Mouse (Mus musculus) liver (tissue): Measurements from ENCODE around the gene 1700016D06Rik.

Experiments
- DNase-seq: peaks from one replicate; pipeline ENCODE4 v3.0.0-alpha.2; 2020; ENCODE audit warnings: mixed read lengths

Gene 1700016D06Rik

DNA sequence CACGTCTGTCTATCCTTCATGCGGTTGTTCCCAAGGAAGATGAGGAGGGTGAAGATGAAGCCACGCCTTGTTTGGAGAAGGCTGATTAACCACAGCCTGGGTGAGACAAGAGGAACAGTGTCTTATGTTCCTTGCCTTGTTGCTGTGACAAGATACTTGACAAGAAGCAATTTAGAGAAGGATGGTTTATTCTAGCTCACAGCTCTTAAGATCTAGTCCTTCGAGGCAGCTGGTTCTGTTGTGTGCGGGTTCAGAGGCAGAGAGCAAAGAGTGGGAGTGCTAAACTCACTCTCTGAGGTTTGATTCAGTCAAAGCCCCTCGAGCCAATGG lies at the start of gene 1700016D06Rik:
Gene 1700016D06Rik, minus strand, starts transcription at position 31 of the 330 bp plus-strand sequence.
- DNase-seq = no peak

- DNase-seq = no peak
These were observed 48.6 kb upstream of the 1700016D06Rik start for GRCm38 (mm10) chr8:11749472-11749871.

GRCm38 (mm10) chr8:11746850-11747600 lies 46.2 kb upstream of the 1700016D06Rik start:
- no peak for DNase-seq

- no peak for DNase-seq
These were observed 42.7 kb upstream of the 1700016D06Rik start for GRCm38 (mm10) chr8:11743580-11743979.

GRCm38 (mm10) chr8:11740857-11741256 lies 40.0 kb upstream of the 1700016D06Rik start:
- DNase-seq = no peak

- no peak for DNase-seq
These were observed 38.2 kb upstream of the 1700016D06Rik start for GRCm38 (mm10) chr8:11739082-11739481.

GRCm38 (mm10) chr8:11737096-11737495 lies 36.2 kb upstream of the 1700016D06Rik start:
- DNase-seq = no peak

GRCm38 (mm10) chr8:11735672-11736235 lies 34.9 kb upstream of the 1700016D06Rik start:
- peak; percentile 29 for DNase-seq

GRCm38 (mm10) chr8:11730271-11730940 lies 29.5 kb upstream of the 1700016D06Rik start:
- DNase-seq = no peak

- peak; percentile 50 for DNase-seq
These were observed 27.8 kb upstream of the 1700016D06Rik start for GRCm38 (mm10) chr8:11728482-11729295.

GRCm38 (mm10) chr8:11727651-11728481 lies 27.0 kb upstream of the 1700016D06Rik start, which contains the start of gene Arhgef7:
Gene Arhgef7, plus strand, starts transcription at chr8:11727721.
- peak; percentile 41 for DNase-seq

DNA sequence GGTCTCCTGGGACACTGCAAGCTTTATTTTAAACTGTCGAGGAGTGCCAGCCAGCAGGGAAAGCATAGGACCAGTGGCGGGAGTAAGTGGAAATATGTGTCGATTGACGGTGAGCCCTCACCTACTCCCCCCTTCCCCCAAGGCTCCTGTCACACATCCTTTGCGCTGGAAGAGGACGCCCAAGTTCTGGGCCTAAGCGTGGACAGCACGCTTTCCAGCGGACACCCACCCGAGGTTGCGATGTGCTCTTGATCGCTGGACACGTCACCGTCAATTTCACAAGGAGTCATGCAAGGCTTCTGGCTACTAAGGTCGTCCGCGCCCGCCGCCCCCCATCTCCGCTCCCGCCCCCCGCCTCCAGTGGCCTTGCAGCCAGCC lies 26.4 kb upstream of the 1700016D06Rik start:
- no peak for DNase-seq

GRCm38 (mm10) chr8:11717194-11717593 lies 16.3 kb upstream of the 1700016D06Rik start:
- no peak for DNase-seq

- DNase-seq = peak; percentile 43
These were observed 11.4 kb upstream of the 1700016D06Rik start for GRCm38 (mm10) chr8:11712244-11712643.

DNA sequence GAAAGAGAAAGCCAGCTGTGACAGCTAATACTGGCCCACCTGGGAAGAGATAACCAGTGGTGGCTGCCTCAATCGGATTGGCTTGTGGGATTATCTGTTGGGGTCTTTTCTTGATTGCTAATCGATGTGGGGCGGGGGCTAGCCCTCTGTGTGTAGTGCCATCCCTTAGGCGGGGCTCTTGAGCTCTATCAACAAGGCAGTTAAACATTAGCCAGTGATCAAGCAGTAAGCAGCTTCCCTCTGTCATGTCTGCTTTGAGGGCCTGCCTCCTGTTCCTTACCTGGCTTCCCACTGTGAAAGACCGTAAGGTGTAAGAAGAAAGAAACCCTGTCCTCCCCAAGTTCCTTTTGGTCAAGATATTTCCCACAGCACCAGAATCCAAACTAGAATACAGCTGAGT lies 9.6 kb upstream of the 1700016D06Rik start:
- DNase-seq = no peak

DNA sequence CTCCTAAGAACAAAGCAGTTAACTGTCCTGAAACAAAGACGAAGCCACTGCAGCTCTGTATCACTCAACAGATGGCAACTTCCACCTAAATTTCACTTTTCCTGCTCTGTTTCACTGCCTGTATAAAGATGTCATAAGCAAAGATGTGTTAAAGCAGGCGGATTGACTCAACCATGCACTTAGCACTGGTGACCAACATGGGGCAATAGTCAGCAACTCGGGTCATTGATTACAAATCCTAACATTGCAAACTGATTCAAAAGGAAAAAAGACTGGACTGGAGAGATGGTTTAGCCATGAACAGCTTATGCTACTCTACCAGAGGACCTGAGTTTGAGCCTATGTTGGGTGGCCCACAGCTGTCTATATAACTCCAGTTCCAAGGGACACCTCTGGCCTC lies 8.7 kb upstream of the 1700016D06Rik start:
- no peak for DNase-seq

GRCm38 (mm10) chr8:11708815-11709214 lies 8.0 kb upstream of the 1700016D06Rik start:
- no peak for DNase-seq

- DNase-seq = no peak
These were observed 6.8 kb upstream of the 1700016D06Rik start for GRCm38 (mm10) chr8:11707701-11708100.

- DNase-seq = no peak
These were observed 5.0 kb upstream of the 1700016D06Rik start for GRCm38 (mm10) chr8:11705818-11706217.

DNA sequence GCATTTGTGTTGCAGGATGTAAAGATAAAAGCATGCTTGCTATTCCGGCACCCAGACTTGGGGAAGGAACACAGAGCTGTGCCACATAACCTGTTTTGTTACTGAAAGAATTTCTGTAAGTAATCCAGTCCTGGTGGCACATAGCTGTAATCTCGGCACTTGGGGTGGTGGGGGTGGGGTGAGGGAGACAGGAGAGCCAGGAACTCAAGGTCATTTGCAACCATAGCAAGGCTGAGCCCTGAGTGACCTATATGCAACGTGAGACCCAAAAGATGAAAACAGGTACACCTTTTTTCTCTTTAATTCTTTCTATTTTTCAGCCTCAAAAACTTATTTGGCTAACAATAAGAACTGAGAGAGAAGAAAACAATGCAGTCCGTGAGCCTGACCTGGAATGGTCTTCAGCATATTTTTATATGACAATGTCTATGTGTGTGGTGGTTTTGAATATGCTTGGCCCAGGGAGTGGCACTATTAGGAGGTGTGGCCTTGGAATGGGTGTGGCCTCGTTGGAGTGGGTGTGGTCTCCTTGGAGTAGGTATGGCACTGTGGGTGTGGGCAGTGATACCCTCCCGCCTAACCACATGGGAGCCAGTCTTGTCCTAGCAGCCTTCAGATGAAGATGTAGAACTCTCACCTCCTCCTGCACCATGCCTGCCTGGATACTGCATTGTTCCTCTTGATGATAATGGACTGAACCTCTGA lies 4.0 kb upstream of the 1700016D06Rik start:
- DNase-seq = peak; percentile 35

DNA sequence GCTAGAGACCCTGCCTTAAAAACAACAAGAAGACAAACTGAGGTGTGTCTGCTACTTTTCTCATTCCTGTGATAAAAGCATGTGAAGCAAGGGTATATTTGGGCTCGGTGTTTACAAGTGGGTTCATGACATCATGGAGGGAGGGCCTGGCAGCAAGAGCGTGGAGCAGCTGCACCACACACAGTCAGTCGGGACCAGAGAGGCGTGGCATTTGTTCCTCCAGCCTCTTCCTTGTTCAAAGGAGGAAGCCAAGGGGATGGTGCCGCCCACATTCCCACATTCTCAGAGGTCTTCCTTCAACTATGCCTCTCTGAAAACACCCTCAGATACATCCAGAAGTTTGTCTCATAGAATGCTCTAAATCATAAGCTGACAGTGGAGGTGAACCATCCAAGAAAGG lies 2.9 kb upstream of the 1700016D06Rik start:
- DNase-seq = no peak

DNA sequence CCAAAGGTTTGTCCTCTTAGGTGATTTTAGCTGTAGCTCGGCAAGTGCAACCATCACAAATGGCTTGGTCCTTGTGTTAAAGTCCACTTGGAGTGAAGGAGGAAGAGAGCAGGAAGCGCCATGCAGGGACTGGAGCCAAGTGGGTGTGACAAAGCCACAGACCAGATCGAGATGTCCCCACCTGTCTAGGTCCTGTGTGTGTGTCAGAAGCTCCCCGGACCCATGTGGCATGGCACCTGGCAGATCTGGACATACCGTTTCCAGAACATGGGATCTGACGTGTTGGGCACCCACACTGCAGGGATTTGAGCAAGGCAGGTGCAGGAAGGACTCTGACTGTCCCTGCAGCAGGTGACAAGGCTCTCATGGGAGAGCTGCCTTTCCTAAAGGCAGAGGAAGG lies 565 bp upstream of the 1700016D06Rik start:
- no peak for DNase-seq
